Mouse (Mus musculus): ENCODE data around the gene Dpp6. TPM values are rescaled to one million over a fixed set of nuclear protein-coding genes. Genes with fewer than 3 reads are reported as not detected.

Gene Dpp6
- total RNA-seq, 2 experiments from 2014 or later: not detected

- ATAC-seq (replicated peaks; ENCODE audit: poor library complexity): no peak
Measured at GRCm38 (mm10) chr5:26945169-26945920, 128.3 kb downstream of the Dpp6 start.

GRCm38 (mm10) chr5:26969941-26970590 is 153.1 kb downstream of the Dpp6 start:
- ATAC-seq (replicated peaks; ENCODE audit: poor library complexity): no peak

DNA sequence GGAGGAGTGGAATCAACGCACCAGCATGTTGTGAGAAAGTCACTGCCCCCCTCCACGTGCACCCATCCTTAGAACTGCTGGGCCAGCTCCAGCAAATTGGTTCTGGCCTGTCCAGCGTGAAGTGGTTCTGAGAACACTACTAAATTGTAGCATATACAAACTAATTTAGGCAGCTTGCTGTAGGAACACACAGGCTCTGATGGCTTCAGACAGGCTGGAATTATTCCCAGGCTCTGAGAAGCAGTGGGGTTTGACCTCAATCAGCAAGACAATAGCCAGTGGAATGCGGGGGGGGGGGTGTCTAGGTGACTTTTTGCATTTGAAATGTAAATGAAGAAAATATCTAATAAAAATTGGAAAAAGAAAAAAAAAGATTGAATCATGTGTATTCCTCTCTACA is 156.2 kb downstream of the Dpp6 start:
- no peak for ATAC-seq (replicated peaks; ENCODE audit: poor library complexity)

- no peak for ATAC-seq (replicated peaks; ENCODE audit: poor library complexity)
Measured at GRCm38 (mm10) chr5:26979348-26979747, 162.3 kb downstream of the Dpp6 start.

DNA sequence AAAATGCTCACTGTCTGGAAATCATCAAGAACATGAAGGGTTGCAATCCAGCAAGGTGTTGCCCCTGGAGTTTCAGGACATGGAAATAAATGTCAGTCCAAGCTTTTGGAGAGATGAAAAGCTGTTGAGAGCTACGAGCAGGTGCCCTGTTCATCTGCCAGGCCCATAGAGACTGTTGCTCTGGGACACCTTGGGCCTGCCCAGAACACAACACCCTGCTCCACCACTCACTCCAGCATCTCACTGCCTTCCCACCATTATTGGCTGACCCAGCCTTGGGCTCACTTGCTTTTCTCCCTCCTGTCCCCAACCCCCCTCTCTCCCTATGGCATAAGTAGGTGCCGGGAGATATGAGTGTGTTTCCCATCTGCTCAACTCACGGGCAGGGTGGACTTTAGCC is 162.8 kb downstream of the Dpp6 start:
- no peak for ATAC-seq (replicated peaks; ENCODE audit: poor library complexity)

GRCm38 (mm10) chr5:26985114-26985513 is 168.1 kb downstream of the Dpp6 start:
- no peak for ATAC-seq (replicated peaks; ENCODE audit: poor library complexity)

GRCm38 (mm10) chr5:26991587-26991986 is 174.6 kb downstream of the Dpp6 start:
- no peak for ATAC-seq (replicated peaks; ENCODE audit: poor library complexity)

DNA sequence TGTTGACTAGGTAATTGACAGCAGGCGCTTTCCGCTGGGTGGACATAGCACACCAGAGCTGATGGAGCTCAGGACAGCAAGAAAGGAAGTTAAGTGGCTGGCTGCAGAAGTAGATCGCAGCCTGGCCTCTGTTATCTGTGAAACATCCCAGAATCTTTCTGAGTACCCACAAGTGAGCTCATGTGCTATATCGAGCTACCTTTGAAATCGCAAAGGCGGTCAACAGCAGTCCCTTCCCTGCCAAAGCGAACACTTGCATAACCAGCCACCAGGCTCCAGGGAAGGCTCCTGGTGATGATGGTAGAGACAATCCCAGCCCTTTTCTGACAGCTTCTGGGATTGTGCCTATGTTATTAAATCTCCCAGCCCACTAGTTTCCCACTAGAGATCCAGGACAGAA is 186.5 kb downstream of the Dpp6 start:
- ATAC-seq (replicated peaks; ENCODE audit: poor library complexity): no peak

- no peak for ATAC-seq (replicated peaks; ENCODE audit: poor library complexity)
Measured at GRCm38 (mm10) chr5:27009157-27009556, 192.2 kb downstream of the Dpp6 start.

DNA sequence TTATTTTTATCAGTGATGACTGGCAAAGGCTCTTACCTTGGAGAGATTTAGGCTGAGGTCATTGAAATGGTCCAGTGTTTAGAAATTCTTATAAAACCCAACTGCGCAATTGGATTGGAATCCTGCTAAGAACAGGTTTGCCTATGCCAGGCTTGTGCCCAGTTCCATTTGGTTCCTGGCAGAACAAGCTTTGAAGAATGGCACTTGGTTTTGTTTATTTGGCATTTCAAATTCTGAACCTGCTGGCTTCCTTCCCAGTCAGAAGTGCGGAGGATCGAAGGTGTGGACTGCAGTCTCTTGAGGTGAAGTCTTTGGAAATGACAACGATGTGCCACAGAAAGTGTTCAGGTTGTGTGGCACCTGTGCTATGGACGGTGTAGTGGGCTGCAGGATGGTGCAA is 193.6 kb downstream of the Dpp6 start:
- no peak for ATAC-seq (replicated peaks; ENCODE audit: poor library complexity)

- ATAC-seq (replicated peaks; ENCODE audit: poor library complexity): no peak
Measured at GRCm38 (mm10) chr5:27018314-27018956, 201.4 kb downstream of the Dpp6 start.

DNA sequence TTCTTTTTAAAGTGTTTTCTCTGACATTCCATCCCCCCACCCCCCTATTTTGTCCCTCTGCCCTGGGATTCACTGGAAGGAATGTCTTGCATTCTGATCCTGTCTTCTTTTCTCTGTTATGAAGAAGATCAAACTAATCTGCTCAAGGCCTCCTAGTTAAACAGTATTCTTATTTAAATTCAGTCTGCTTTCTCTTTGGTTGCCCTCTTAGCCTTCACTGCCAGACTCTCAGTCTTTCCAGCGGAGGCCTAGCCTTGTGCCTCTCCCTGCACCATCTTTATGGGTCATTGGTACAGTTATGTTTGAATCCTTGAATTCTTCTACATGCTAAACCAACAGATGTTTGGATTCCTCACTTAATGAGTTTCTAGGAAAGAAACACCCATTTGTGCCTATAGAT is 211.6 kb downstream of the Dpp6 start:
- ATAC-seq (replicated peaks; ENCODE audit: poor library complexity): no peak

DNA sequence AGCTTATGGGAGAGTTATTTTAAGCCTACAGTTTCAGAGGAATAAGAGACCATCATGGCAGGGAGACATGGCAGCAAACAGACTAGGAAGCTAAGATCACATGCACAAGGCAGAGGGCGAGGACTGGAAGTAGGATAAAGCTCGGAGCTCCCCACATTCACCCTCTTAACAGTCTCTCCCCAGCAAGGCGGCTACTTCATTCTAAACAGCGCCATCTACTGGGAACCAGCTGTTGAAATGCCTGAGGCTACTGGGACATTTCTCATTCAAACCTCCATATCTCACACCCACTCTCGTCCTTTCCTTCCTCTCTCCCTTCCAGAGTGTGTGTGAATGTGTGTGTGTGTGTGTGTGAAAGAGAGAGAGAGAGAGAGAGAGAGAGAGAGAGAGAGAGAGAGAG is 212.8 kb downstream of the Dpp6 start:
- no peak for ATAC-seq (replicated peaks; ENCODE audit: poor library complexity)

GRCm38 (mm10) chr5:27034858-27035257 is 217.9 kb downstream of the Dpp6 start:
- ATAC-seq (replicated peaks; ENCODE audit: poor library complexity): no peak

DNA sequence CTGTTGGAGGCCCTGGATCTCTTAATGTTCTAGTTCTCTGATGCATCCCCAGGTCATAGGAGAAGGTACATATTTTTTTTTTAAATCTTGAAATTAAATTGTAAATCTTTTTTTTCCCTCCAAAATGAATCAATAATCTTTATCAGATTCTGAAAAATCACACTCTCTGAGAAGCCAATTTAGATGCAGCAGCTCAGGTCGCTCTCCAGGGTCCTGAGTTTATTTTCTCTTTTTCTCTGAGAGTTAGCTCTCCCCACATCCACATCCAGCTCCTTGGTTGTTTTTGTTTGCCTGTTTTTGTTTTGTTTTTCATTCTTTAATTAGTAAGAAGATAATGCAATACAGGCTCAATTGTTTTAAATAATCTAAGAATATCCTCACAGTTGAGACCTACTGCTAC is 218.3 kb downstream of the Dpp6 start:
- ATAC-seq (replicated peaks; ENCODE audit: poor library complexity): no peak

DNA sequence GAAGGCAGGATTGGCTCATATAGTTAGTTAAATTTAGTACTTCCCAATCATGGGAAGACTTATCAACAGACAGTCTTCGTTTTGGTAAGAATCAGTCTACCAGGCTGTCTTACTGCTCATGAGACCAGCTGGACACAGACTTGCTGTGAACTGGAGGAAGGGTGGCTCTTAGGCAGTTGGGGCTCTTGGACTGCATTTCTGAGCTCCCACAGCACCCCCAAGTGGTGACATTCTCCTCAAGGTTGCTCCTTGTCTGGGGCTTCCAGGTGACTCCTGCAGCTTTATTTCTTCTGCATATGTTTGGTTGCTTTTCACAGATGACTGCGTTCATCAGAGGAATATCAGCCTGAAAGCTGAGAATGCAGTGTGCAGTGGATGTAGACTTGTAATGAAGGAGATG is 218.9 kb downstream of the Dpp6 start:
- no peak for ATAC-seq (replicated peaks; ENCODE audit: poor library complexity)

DNA sequence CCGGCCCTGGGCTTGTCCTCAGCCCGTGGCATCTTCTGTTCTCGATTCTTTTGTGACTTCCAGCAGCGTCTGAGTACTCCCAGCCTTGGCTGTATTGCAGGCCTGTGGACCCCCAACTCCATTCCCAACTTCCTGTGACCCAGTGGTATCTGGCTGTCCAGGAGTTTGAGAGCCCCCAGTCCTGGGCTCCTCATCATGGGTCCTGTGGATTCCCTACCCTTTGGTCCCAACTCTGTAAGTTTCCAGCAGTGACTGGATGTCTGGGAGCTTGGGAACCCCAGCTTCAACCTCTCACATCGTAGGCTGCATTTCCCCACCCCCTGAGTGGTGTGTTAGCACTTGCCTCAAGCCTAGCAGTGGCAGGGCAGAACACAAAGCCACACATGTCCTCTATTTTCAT is 220.8 kb downstream of the Dpp6 start:
- ATAC-seq (replicated peaks; ENCODE audit: poor library complexity): no peak

GRCm38 (mm10) chr5:27048167-27048566 is 231.2 kb downstream of the Dpp6 start:
- ATAC-seq (replicated peaks; ENCODE audit: poor library complexity): no peak

GRCm38 (mm10) chr5:27048926-27049325 is 231.9 kb downstream of the Dpp6 start:
- ATAC-seq (replicated peaks; ENCODE audit: poor library complexity): no peak

DNA sequence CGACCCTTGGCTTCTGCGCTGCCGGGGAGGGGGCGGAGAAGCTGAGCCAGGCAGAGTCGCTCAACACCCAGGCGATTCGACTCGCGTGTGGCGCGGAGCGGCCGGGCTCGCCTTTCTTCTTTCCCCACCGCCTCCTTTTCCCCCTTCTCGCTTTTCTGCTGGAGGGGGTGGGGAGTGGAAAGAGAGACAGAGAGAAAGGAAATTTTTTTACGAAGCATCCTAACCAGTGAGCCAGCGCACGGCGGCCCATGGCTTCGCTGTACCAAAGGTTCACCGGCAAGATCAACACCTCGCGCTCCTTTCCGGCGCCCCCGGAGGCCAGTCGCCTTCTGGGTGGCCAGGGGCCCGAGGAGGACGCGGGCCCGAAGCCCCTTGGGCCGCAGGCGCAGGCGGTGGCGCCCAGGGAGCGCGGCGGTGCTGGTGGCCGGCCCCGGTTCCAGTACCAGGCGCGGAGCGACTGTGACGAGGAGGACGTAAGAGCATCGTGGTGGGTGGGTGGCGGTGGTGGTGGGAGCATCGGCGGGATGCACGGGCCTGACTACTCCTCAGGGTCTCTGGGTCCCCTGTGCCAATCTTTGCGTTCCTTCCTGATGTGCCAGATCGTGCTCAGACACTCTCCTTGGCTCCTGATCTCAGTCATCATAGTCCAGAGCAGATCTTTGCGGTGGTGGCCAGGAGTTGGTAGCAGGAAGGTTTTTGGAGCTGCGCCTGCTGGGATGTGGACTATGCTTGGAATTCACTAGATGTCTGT is 232.5 kb downstream of the Dpp6 start:
- no peak for ATAC-seq (replicated peaks; ENCODE audit: poor library complexity)

DNA sequence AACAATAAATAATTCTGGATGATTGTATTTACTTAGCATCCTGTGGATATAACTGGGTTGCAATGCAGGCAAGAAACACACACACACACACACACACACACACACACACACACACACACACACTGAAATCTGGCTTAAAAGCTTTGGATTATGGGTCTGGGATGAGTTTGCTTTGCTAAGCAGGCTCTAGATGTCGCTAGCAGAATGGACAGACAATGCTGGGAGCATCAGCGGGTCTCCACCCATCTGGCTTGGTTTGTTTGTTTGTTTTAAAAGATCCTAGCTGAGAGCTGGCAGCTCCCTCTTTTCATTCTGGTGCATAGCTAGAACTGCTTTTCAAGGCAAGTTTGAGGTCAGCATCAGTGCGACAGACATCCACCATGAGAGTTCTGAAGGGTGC is 234.2 kb downstream of the Dpp6 start:
- ATAC-seq (replicated peaks; ENCODE audit: poor library complexity): no peak

GRCm38 (mm10) chr5:27052441-27052840 is 235.4 kb downstream of the Dpp6 start:
- ATAC-seq (replicated peaks; ENCODE audit: poor library complexity): no peak
